Mouse (Mus musculus): ENCODE results near the gene Cldn5.

- TF ChIP-seq CTCF (IDR thresholded peaks at IDR 0.05; ENCODE audit: control insufficient read depth, insufficient read depth, low read length) (no peak), POLR2A (IDR thresholded peaks at IDR 0.05; ENCODE audit: borderline replicate concordance, control insufficient read depth, low read depth, low read length) (no peak)
These were observed 32.4 kb downstream of the Cldn5 start for GRCm38 (mm10) chr16:18809001-18809400.

Measured in bone marrow, adult 2 months (tissue).